Mouse (Mus musculus) ES-E14 (cell line): ENCODE results near the gene Atrip.

ENCODE experiments used
- HCFC1 ChIP-seq: IDR thresholded peaks from 2 replicates; pipeline ENCODE4 v1.6.1; 2012; ENCODE audit warnings: low read length, inconsistent platforms, borderline replicate concordance; ENCODE audit not compliant: insufficient read depth
- ZC3H11A ChIP-seq: IDR thresholded peaks from 2 replicates; pipeline ENCODE4 v1.6.1; 2012; ENCODE audit warnings: low read depth, mild to moderate bottlenecking, inconsistent platforms, low read length, borderline replicate concordance

- TF ChIP-seq ZC3H11A, result no peak
- TF ChIP-seq HCFC1, result no peak
Measured at GRCm38 (mm10) chr9:109098969-109099368, 25.0 kb upstream of the Atrip start.
